Mouse (Mus musculus): Measurements from ENCODE around the gene Col25a1.

DNA sequence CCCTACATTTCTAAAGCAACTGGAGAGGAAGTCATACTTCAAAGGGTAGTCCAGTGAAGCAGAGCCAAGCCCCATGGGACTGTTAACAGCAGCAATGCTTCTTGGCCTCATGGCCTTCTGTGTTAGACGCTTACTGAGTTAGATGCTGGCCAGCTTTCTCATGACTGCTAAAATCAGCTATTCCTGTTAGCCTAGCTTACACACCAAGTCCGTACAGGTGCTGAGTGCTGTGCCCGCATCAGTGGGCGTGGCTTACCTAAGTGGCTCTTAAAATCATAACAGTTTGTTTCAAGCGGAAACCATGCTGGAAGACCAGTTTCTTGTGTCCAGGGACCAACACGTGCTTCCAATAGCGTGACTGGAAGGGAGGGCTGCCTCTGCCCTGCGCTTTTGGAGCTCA, 62.1 kb downstream of the Col25a1 start:
- TF ChIP-seq USF1 (IDR thresholded peaks at IDR 0.05; ENCODE audit: low read depth) (no peak), CTCF (IDR thresholded peaks at IDR 0.05; ENCODE audit: control insufficient read depth, insufficient read depth, insufficient read length) (no peak), MAX (IDR thresholded peaks at IDR 0.05) (no peak), FOSL1 (IDR thresholded peaks at IDR 0.05; ENCODE audit: insufficient read depth, low read length, poor library complexity, severe bottlenecking) (no peak), CEBPB (IDR thresholded peaks at IDR 0.05; ENCODE audit: low read depth) (no peak), MYOD1 (IDR thresholded peaks at IDR 0.05; ENCODE audit: control insufficient read depth, insufficient read length, low read depth) (no peak)

All from C2C12 (cell line).